Mouse (Mus musculus) myocyte (in vitro differentiated cells): ENCODE results near the gene Ugt1a9.

Source experiments
- E2F4 ChIP-seq: IDR thresholded peaks from one replicate; pipeline ENCODE4 v1.6.1; 2011; ENCODE audit warnings: mild to moderate bottlenecking, control low read depth, moderate library complexity; ENCODE audit not compliant: insufficient read depth
- MAX ChIP-seq: IDR thresholded peaks from one replicate; pipeline ENCODE4 v1.6.1; 2011; ENCODE audit warnings: low read depth, mild to moderate bottlenecking, control low read depth
- MYOD1 ChIP-seq, 3 experiments: IDR thresholded peaks; one replicate each; pipeline ENCODE4 v1.6.1; 2011; ENCODE audit warnings: control low read depth in 2 of 3, low read depth in 2 of 3, mild to moderate bottlenecking in 2 of 3, moderate library complexity in 1 of 3; ENCODE audit not compliant: insufficient read length in 2 of 3, control insufficient read depth in 1 of 3
- MYOG ChIP-seq, 3 experiments: IDR thresholded peaks; one replicate each; pipeline ENCODE4 v1.6.1; 2011; ENCODE audit warnings: control low read depth in 2 of 3, low read depth in 2 of 3, mild to moderate bottlenecking in 2 of 3; ENCODE audit not compliant: insufficient read length in 2 of 3, control insufficient read depth in 1 of 3, insufficient read depth in 1 of 3
- POLR2A ChIP-seq: IDR thresholded peaks from one replicate; pipeline ENCODE4 v1.6.1; 2011; ENCODE audit warnings: low read depth, mild to moderate bottlenecking, control low read depth, moderate library complexity; ENCODE audit not compliant: insufficient read length
- POLR2AphosphoS2 ChIP-seq: IDR thresholded peaks from one replicate; pipeline ENCODE4 v1.6.1; 2011; ENCODE audit warnings: low read depth, control low read depth; ENCODE audit not compliant: insufficient read length
- REST ChIP-seq: IDR thresholded peaks from one replicate; pipeline ENCODE4 v1.6.1; 2011; ENCODE audit warnings: mild to moderate bottlenecking, control low read depth, moderate library complexity; ENCODE audit not compliant: insufficient read depth, insufficient read length
- SRF ChIP-seq: IDR thresholded peaks from one replicate; pipeline ENCODE4 v1.6.1; 2011; ENCODE audit warnings: low read depth; ENCODE audit not compliant: control insufficient read depth, insufficient read length
- TCF12 ChIP-seq: IDR thresholded peaks from one replicate; pipeline ENCODE4 v1.6.1; 2011; ENCODE audit warnings: mild to moderate bottlenecking, control low read depth; ENCODE audit not compliant: poor library complexity, insufficient read depth, severe bottlenecking
- TCF3 ChIP-seq: IDR thresholded peaks from one replicate; pipeline ENCODE4 v1.6.1; 2011; ENCODE audit warnings: low read depth, control low read depth; ENCODE audit not compliant: insufficient read length
- USF1 ChIP-seq: IDR thresholded peaks from one replicate; pipeline ENCODE4 v1.6.1; 2011; ENCODE audit warnings: low read depth, mild to moderate bottlenecking, control low read depth, moderate library complexity

DNA sequence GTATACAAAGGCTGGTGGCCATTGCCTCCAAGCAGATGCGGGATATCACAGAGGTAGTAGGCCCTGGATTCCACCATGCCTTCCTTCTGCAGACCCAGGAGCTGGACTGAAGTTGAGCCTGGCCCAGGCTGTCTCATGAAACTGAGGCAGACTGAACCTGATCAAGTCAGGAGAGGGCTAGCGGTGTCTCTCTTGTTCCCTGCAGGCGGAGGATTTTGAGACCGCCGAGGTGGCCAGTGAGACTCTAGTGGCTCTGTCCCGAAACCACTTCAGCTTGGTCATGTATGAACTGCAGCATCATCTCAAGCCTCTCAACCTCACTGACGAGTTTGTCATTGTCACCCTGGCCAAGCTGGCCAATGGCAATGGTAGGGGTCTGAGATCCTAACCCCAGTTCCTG is 159.8 kb downstream of the Ugt1a9 start:
- TF ChIP-seq USF1 (no peak), POLR2A (no peak), MAX (no peak), E2F4 (no peak), MYOG (IDR thresholded peaks at IDR 0.05; ENCODE audit: control insufficient read depth in 1 of 3, insufficient read depth in 1 of 3, insufficient read length in 2 of 3, low read depth in 2 of 3) (no peak), MYOD1 (IDR thresholded peaks at IDR 0.05; ENCODE audit: control insufficient read depth in 1 of 3, insufficient read length in 2 of 3, low read depth in 2 of 3) (no peak), SRF (no peak), TCF3 (no peak), REST (no peak), POLR2AphosphoS2 (no peak), TCF12 (no peak)
